Mouse (Mus musculus) layer of hippocampus, postnatal 14 days (tissue): ENCODE data around the gene Cog5. TPM values are rescaled to one million over a fixed set of nuclear protein-coding genes. Genes with fewer than 3 reads are reported as not detected.
A peak's percentile ranks its signal among the peaks of the same experiment; 100 is the strongest.

Experiments
- DNase-seq, 2 experiments: peaks; one replicate each; pipeline ENCODE4 v3.0.0; 2021 to 2022; ENCODE audit warnings: low spot score in 2 of 2, mixed read lengths in 1 of 2
- total RNA-seq, 2 experiments: library from RNA; stranded (reverse); gene quantifications; 2 replicates each; pipeline ENCODE4 v1.2.3; 2021

Gene Cog5
- total RNA-seq, 2 experiments from 2014 or later = 58.9 to 62.8 TPM

GRCm38 (mm10) chr12:31928498-31928897 is 273.8 kb downstream of the Cog5 start:
- DNase-seq = no peak

- DNase-seq = no peak
Observed at GRCm38 (mm10) chr12:31931818-31932217, 277.1 kb downstream of the Cog5 start.

GRCm38 (mm10) chr12:31936657-31937300 is 282.1 kb downstream of the Cog5 start:
- DNase-seq = no peak

GRCm38 (mm10) chr12:31937613-31938012 is 282.9 kb downstream of the Cog5 start:
- no peak for DNase-seq

GRCm38 (mm10) chr12:31938391-31938997 is 283.8 kb downstream of the Cog5 start:
- DNase-seq = no peak

GRCm38 (mm10) chr12:31939026-31939425 is 284.4 kb downstream of the Cog5 start:
- DNase-seq = no peak

GRCm38 (mm10) chr12:31943020-31943654 is 288.5 kb downstream of the Cog5 start:
- DNase-seq = no peak

- no peak for DNase-seq
Observed at GRCm38 (mm10) chr12:31944405-31944804, 289.7 kb downstream of the Cog5 start.

- DNase-seq = no peak
Observed at GRCm38 (mm10) chr12:31947476-31947875, 292.8 kb downstream of the Cog5 start.

- no peak for DNase-seq
Observed at GRCm38 (mm10) chr12:31948101-31949000, 293.7 kb downstream of the Cog5 start.

- DNase-seq = peak; percentile 87 to 95
Observed at GRCm38 (mm10) chr12:31949193-31949741, 294.6 kb downstream of the Cog5 start.

GRCm38 (mm10) chr12:31949759-31950658 is 295.3 kb downstream of the Cog5 start, which contains the start of gene Hbp1:
TSS of gene Hbp1 (minus strand) at chr12:31950535.
- peak; percentile 100 for DNase-seq

GRCm38 (mm10) chr12:31950659-31951031 is 296.0 kb downstream of the Cog5 start:
- no peak for DNase-seq

- no peak for DNase-seq
Observed at GRCm38 (mm10) chr12:31955843-31956242, 301.2 kb downstream of the Cog5 start.

- DNase-seq = peak in 1 of 2 experiments; percentile 49
Observed at GRCm38 (mm10) chr12:31964074-31964473, 309.4 kb downstream of the Cog5 start.

GRCm38 (mm10) chr12:31965517-31966212 is 311.0 kb downstream of the Cog5 start:
- DNase-seq = peak; percentile 41 to 71

- DNase-seq = no peak
Observed at GRCm38 (mm10) chr12:31966405-31966804, 311.7 kb downstream of the Cog5 start.

GRCm38 (mm10) chr12:31967536-31967935 is 312.9 kb downstream of the Cog5 start:
- DNase-seq = peak in 1 of 2 experiments; percentile 80

GRCm38 (mm10) chr12:31969111-31969510 is 314.4 kb downstream of the Cog5 start:
- DNase-seq = no peak
